Mouse (Mus musculus) kidney, postnatal 4 days (tissue): Measurements from ENCODE around the gene Dguok.

Source experiments
- DNase-seq, 2 experiments: peaks; one replicate each; pipeline ENCODE4 v3.0.0; 2021; ENCODE audit warnings: mixed read lengths in 2 of 2

Dguok gene

DNA sequence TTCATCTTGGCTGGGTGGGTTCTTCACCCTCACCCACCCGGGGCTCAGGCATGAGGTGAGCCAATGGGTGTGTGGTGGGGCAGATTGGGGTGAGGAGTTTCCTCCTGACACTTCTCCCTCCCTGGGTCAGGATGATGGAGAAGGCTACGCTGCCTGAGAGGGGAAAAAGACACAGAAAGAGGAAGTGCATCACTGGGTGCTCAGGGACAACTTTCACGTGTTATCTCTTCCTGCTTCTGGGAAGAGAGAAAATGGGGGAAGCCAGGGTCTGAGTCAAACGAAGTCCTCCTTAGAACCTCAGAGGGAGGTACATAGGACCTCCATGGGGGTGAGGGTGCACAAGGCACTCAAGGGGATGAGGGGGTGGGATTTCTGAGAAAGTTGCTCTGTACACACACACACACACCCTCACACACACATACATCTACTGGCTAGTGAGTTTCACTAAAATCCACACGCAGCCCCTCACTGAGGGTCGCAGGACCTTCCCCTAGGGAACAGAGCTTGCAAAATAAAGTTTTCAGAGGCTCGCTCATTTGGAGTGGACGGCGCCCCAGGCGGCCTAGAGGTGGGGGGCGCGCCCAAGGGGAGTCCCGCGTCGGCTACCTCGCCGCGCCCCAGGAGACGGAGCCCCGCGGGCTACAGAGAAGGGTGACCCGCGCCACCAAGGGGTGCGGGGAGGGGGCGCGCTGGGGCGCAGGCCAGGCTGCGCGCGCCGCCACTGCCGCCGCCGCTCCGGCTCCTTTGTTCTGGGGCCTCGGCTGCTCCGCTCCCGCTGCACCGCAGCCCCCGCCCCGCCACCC is 51.2 kb downstream of the Dguok start:
- DNase-seq = peak; percentile 52 to 72

DNA sequence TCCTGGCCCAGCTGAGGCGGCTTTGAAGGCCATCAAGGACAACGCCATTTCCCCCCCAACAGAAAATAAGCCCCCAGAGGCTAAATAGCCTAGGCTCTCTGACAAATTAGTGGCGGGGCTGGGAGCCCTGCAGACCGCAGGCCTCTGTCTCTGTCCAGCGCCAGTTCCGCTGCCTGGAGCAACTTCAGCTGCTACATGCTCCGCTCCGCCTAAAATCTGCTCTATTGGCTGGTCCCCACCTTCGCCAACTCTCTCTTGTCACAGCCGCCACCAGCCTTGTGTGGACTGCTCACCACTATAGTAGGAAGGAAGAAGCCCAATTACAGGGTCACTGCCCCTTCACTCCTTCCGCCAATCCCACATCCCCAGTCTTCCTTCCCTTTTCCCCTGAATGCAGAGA is 53.1 kb downstream of the Dguok start:
- peak; percentile 54 to 67 for DNase-seq

DNA sequence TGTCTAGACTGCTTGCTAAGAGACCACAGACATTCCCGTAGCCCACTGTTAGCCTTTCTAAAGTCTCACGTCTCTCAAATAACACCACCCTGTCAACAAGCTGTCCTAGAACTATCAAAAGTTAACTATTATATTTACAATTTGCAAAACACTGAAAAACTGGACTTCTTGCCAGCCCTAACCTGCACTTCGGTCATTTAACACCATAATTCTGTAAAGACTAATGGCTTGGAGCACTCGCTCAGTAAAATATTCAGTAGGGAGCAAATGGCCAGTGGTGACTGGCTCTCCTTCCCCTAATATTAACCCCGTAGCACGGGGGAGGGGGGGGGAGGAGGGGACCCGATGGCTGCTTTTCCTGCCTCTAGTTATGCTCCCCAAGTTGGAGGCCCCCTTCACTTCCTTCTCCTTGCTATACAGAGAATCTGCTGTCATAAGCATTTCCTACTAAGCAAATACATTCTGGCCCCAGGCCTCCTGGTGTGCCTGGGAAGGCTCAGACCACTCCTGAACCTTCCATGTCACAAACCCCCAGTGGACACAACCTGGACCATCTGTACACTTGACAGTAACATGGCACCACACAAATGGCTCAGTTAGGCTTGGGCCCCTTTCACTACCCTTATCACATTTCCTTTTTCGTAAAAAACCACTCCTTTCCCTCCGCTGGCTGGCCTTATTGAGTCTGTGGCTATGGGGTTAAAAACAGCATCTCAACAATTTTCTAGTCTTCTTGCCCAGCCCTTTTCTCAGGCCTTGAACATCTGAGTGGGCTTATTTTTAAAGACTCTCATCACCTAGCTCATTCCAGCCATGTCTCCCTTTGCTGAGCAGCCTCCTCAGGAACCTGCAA is 56.1 kb downstream of the Dguok start:
- DNase-seq = no peak

DNA sequence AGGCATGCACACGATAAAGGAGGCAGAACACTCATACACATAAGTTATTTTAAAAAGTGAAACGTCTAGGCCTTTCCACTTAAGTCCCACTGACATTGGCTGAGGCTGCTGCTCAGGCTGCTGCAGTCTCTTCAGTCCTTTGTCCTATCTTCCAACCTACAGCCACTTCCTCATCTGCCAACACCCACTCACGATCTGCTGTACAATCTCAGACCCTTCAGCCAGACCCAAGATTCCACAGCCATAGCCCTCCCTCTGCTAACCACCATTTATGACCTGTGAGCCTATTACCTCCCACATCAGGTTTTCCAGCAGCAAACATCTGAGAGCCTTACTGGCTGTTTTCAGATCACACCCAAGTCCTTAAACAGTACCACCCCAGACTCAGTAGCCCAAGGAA is 57.3 kb downstream of the Dguok start:
- no peak for DNase-seq

DNA sequence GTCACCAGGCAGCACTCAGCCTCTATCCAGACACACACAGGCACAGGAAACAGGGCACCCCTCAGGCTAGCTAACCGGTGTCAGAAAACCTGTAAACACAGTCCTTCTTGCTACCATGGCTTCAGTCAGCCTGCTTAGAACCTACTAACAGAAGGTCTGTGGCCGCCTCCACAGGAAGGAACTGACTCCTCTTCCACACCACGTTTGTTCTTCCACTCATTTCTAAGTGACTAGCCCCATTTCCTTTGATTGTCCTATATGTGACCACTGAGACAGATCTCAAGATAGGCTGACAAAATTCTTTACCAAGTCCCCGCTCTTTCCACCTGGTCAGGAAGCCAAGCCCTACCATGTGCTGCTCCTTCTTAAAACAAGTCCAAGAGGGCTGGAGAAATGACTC is 57.9 kb downstream of the Dguok start:
- no peak for DNase-seq

DNA sequence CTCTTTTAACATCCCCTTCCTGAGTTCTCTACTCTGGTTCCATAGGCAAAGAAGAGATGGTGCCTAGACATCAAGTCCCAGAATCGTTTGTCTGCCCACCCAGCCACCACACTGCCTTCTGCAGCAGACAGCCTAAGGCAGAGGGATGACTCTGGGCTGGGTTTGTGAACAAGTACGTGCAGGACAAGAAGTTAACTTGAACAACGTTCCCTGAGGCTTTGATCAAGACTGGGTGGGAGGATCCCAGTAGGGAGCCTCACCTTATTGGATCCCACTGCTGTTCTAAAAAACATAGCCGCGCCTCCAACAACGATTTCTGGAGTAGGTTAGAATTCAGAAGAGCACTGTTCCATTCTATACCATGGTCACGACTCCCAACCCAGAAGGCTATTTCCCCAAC is 59.7 kb downstream of the Dguok start:
- DNase-seq = no peak

DNA sequence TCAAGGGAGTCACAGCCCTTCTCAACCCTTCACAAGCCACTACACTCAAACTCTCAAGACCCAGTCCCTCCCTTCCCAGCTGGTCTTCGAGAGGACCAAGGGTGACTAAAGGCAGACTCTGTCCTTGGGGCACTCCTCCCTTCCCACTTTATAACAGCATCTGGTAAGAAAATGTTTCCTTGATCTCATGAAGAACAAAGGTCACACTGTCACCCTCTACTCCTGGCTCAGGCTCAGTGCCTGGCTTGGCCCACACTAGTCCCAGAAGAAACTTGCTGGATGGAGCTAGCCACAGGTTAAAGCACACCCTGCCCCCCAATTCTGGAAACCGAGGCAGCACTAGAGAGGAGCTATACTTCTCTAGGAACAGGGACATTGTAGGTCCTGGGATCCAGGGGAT is 61.0 kb downstream of the Dguok start:
- no peak for DNase-seq

DNA sequence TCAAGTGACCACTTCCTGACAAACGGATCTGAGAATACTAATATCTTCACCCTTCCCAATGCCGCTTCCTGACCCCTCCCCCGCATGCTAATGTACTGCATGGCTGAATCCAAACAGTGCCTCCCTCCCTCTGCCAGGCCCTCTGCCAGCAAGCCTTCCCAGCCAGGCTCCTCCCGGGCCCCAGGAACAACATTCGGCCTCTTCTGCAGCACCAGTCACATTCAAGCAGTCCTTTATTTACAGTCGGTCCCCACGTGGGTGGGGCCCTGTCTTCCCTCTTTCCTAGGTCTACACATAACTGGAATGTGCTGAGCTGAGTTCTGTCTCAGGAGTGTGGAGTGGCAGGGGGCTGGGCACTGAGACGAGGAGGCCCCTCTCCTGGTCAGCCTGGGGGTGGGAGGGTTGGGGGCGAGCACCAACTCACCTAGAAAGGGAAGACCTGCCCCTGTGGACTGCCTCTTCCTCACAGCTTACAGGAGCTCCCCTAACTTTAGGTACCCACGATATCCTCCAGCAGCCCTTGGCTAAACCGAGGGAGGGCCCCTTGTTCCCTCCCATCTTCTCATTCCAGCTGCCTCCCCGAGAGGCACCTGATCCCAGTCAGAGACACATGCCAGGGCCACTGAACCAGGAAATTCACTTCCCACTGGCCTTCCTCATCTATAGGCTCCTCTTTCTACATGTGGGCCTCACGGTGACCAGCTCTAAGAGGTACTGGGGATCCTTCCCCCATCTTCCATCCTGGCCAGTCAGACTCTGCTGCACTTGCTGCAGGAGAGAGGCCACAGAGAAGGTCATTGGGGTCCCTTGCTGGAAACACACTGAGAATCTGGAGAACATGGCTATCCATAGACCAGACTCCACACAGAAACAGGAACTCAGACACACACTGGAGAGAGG is 63.1 kb downstream of the Dguok start:
- peak; percentile 86 to 93 for DNase-seq

DNA sequence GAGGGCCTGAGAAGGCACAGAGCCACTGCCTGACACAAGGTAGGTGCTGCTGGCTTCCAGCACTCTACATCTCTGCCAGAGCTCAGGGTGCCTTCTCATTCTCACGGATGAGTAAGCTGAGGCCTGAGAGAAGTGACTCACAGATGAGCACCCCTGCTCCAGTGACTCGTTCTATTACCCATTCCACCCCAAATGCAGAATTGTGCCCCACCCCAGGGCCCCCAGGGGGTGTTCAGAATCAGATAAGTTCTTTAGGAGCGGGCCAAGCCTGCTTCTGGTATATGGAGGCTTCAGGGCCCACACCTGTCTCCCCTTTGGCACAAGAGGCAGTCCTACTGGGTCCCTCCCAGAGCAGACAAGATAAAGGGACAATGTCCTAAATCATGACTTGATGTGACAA is 64.1 kb downstream of the Dguok start:
- DNase-seq = no peak

DNA sequence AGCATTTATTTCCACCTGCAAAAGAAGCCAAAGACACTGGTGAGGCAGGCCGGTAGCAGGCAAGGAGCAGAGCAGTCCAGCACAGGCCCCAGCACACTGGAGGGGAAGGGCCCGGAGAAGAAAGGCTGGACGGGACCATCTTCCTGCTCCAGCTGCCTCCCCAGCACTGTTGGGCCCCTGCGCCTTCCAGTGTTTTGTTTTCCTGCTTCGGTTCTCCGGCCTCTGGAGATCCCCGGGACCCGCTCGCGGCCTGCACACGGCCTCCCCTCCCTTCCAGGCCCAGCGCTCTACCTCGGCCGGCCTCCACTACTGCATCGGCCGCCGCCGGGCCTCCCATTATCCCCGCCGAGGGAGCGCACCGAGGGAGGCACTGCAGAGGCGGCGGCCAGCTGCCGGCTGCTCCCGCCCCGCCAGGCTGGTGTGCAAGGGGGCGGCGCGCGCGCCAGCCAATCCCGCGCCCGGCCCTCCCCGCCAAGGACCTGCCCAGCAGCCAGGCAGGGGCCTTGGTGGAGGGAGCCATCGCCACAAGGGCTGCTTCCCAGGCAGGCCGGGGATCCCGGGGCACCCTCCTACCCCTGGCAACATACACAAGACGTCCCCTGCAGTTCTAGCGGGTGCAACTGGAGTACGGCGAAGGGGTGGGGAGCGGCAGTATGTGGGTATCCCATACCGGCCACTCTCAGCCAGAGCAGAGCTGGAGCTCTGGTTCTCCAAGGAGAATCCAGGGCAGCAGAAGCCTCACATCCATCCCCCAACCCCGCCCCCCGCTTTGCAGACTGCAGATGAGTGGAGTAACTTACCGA is 65.3 kb downstream of the Dguok start:
- peak; percentile 91 to 95 for DNase-seq

DNA sequence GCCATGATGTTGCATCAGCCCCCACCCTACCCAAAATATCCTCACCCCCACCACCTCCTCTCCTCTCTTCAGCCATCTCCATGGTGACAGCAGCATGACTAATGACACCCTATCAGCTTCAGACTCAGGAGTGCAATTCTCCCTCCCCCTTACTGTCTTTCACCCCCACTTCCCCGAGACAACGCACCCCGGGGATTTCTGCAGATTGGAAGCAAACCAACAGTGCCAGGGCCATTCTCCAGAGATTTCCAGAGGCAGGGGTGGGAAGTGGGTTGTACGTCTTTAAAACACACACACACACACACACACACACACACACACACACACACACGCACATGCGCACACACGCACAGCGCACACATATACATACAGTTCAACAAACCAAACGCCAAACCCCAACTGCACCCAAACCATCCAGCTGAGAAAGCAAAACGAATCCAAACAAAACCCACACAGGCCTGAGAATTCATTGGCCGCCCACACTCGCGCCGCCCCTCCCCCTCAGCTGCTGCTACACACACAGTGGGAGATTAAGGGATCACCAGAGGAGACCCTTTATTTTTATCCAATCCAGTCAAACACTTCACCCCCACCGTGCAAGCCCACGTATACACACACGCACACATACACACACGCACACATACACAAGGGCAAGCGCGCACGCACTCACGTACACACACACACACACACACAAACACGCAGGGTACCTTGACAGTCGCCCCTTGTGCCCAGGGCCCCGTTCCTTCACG is 66.1 kb downstream of the Dguok start:
- DNase-seq = peak; percentile 89 to 93

DNA sequence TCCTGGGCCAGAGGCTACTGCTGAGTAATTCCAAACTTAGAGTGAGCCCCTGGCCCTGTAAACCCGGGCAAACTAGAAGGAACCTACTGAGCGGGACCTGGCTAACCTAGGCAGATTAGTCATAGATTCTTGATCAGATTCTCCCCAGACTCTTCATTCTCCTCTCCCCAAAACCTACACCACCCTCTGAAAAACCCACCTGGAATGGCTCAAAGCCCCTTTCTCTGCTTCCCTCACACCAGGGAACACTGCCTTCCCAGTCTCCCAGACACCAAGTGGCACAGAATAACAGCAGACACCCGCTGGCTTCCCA is 66.6 kb downstream of the Dguok start:
- no peak for DNase-seq

DNA sequence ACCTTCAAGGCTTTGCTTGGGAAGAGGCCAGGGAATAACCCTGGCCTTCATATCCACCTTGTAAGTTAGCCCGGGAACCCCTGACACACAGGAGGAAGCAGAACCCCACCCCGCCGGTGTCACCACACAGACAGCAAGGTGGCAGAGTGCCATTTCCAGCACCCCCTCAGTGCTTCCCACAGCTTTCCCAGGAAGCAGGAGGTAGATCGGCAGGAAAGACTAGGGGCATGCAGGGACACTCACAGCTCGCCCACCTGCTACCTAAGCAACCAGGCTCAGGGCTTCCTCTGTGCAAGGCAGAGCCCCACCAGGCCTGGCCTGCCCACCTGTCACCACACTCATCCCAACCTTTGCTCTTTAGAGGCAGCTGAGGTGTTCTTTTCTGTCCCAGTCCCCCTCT is 67.0 kb downstream of the Dguok start:
- peak in 1 of 2 experiments; percentile 51 for DNase-seq

DNA sequence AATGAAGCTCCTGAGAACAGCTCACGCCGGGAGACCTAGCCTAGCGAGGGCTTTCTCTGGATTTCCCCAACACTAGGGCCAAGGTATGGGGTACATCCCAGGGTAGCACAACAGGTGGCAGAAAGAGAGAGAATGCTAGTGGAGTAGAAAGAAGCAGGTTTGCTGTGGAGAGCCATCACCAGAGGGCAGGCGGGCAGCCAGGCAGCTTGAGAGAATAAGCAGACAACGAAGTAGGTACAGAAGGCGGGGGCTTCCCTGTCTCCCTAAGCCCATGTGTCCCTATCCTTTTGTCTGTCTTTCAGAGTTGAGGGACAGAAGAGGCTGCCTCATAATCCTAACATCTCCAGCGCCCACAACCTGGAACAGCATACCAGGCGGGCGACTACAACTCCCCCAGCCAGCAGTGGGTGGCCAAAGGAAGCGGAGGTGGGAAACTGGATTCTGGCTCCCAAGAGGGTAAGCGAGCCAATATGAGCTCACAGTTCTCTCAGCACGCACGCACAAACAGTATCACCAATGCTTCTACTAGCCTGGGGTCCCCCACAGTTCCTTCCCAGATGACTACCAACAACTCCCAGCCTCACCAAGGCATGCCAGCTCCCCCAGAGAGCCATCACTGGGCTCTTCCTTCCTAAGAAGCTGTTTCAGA is 67.5 kb downstream of the Dguok start:
- no peak for DNase-seq

DNA sequence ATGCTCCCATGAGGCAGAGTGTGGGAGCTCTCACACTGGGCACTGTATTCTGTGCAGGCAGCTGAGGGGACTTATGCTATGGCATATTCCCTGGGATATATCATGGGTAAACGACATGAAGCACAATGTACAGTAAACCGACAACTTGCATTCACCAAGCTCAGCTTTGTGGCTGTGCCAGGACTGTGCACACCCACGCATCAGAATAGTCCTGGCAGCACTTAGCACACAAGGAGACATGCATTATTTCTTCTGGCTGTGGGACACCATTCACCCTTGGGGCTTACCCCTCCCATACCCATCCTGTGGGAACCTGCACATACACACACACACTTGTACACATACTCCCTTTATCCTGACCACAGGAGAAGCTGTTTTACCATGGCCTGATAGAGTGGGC is 68.2 kb downstream of the Dguok start:
- no peak for DNase-seq

DNA sequence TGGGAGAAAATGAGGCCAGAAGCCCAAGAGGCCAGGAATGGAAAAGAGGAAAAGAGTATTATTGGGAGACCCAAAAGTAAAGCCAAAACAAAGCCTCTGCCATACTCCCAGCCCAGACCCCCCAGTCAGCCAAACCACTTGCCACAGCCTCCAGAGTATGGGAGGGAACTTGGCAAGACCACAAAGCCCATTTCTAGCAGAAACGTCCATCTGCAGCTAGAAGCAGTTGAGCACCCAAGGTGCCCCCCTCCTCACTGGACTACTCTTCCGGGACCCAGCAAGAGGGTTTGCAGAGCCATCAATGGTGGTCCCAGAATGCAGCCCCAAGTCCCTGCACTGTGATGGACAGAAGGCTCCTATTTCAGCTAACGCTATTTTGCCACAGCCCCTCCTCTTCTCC is 69.0 kb downstream of the Dguok start:
- no peak for DNase-seq

DNA sequence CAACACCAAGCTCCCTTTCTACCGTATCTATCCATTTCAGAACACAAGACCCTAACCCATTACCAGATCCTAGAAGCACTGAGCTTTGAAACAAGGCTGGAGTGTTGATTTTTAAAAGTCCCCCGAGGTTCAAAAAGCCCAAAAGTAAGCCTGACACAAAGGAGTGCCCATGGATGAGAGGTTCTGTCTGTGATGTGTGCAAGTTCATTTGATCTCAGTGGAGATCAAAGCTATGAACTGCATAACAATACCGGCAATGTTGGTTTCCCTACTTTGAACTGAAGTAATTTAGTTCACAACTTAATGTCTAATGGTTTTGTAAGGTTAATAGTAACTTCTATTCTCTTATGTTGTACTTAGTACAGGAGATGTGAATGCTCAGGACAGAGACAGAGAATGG is 69.5 kb downstream of the Dguok start:
- DNase-seq = no peak

DNA sequence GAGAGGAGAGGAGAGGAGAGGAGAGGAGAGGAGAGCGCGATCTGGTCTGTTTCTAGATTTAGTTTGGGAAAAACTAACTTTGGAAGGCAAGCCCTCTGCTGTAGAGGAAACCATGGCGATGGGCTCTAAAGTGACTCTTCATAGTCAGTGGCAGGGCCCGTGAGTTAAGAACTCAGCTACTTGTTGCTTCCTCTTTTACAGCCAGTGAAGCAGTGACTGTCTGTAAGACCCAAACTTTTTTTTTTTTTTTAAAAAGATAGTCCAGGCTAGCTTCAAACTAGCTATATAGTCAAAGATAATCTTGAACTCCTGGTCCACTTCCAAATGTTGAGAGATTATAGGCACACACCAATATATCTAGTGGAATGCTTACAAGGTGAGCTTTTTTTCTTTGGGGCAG is 70.2 kb downstream of the Dguok start:
- DNase-seq = no peak

DNA sequence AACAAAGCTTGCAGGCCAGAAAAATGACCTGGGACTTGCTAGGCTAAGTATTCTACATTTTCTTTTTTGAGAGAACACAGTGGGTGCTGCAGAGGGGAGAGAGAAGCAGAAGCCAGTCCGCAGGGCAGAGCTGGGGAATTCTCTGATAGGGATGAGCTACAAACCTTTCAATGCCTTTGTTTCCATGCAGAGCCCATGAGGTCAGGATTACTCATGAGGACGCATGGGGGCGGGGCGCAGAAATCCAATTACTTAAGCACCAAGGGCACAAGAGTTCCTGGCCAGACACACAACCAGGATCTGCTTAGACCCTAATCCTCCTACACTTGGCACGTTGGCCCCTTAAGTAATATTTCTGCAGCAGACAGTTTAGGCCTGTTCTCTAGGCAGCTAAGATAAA is 71.6 kb downstream of the Dguok start:
- DNase-seq = peak; percentile 47 to 63

DNA sequence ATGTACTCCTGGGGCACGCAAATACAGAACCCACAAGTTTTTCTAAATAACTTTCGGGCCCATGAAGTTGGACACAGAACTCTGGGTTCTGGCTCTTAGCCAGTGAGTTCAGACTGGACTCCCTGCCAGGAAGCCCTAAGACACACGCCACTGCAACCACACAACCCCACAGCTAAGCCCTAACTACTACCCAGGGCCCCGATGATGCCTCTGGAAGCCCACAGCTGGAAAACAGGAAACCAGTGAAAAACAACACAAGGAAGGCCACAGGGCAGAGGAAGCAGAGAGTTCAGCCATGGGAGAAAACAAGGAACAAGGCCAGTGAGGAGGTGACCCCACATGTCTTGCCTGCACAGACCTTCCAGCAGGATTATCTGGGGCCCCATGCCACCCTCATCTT is 73.2 kb downstream of the Dguok start:
- DNase-seq = peak in 1 of 2 experiments; percentile 26

DNA sequence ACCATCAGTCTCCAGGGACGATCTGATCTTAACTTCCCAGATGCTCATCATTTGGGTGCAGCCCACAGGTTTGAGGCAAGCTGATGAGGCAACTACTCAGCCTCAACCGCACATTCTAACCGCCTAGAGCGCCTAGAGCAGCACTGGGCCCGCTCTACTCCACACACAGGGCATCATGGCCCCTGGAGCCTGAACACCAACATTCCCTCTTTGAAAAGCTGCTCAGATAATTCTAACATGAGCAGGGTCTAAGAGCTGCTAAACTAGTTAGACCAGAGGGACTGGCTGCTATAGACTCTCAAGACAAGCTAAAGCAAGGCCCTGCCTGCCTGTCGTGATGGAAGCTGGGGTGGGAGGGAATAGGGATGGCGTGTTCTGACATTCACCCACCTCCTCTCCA is 73.8 kb downstream of the Dguok start:
- no peak for DNase-seq
